10 mouse cellular contexts compared by ENCODE assay signal in the genomic region with DNA sequence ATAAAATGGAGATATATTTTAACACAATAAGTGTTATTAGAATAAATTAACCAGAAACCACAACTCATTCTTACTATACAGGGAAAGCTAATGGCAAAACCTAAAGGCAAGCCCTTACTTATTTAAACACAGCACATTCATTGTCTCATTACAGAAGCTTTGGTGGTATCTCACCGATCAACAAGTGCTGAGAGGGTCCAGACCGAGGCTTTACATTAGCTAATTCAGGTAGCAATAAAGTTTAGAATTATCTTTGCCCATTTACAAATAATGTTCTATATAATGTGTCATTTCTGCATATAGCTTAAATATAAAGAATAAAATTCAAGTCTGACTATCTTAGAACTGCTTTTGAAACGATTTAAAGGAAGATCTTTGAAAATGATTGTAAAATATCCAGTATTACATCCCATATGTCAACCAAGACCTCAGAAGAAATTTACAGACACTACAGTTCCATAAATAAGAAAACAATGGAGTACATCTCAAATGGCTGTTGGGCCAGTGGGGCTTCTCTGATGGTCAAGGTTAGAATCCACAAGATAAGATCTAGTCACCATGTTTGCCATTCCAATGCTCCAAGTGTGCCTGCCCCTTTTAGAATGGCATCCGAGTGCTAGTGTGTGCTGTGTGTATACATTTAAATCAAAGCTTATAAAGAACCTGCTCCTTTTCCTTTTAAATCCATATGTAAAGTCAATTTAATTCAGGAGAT. TPM values are rescaled to one million over a fixed set of nuclear protein-coding genes. Genes with fewer than 3 reads are reported as not detected.
A peak's percentile ranks its signal among the peaks of the same experiment; 100 is the strongest.
DNase-seq lines count a peak whose midpoint lies in the region; ATAC-seq and TF ChIP-seq lines count a peak whose summit lies in the region.
"Had no signal": no experiment of that assay in that cellular context is flagged by ENCODE, and none has a peak within 500 bp of the region (broad histone marks: within the 10 kb centered on the region; RNA-seq: fewer than 3 reads in every experiment).

No protein-coding gene starts in this region.

- H3K9ac ChIP-seq in stomach, embryonic 14.5 days (replicated peaks; ENCODE audit: low read depth, low read length): no peak overlapping the region
- H3K9ac ChIP-seq in stomach, postnatal 0 days (ENCODE audit: low read length): no peak overlapping the region
- H3K9ac ChIP-seq in midbrain, embryonic 11.5 days (ENCODE audit: low read length): peak overlapping the region; percentile 85

- peaks cover 6% of the 10 kb centered on the region; the same call in 1 of the 2 replicates for H3K4me1 ChIP-seq in stomach, embryonic 14.5 days (ENCODE audit: control insufficient read depth, insufficient read depth, low read length)
- no peaks in the 10 kb centered on the region for H3K4me1 ChIP-seq in stomach, postnatal 0 days (replicated peaks; ENCODE audit: control insufficient read depth, insufficient read depth)
- H3K4me1 ChIP-seq in midbrain, embryonic 11.5 days (ENCODE audit: control insufficient read depth, insufficient read depth, low read length): peaks cover 40% of the 10 kb centered on the region

- no peaks in the 10 kb centered on the region for H3K36me3 ChIP-seq in stomach, embryonic 14.5 days (ENCODE audit: control insufficient read depth, insufficient read depth, low read length)
- no peaks in the 10 kb centered on the region for H3K36me3 ChIP-seq in stomach, postnatal 0 days (ENCODE audit: control insufficient read depth, insufficient read depth, low read length)
- no peaks in the 10 kb centered on the region for H3K36me3 ChIP-seq in midbrain, embryonic 11.5 days (ENCODE audit: control insufficient read depth, insufficient read depth, low read length)

- no peak overlapping the region for H3K4me2 ChIP-seq in stomach, embryonic 14.5 days (replicated peaks; ENCODE audit: low read depth, low read length)
- H3K4me2 ChIP-seq in stomach, postnatal 0 days (replicated peaks; ENCODE audit: low read depth): no peak overlapping the region
- peak overlapping the region; percentile 64 for H3K4me2 ChIP-seq in midbrain, embryonic 11.5 days

- TF ChIP-seq CTCF in stomach, postnatal 0 days (IDR thresholded peaks at IDR 0.05; ENCODE audit: low read depth): no peak

- peaks cover 20% of the 10 kb centered on the region for H3K27me3 ChIP-seq in stomach, embryonic 14.5 days (ENCODE audit: control insufficient read depth, insufficient read depth, low read length)
- peaks cover 7% of the 10 kb centered on the region; the same call in 1 of the 2 replicates for H3K27me3 ChIP-seq in stomach, postnatal 0 days (ENCODE audit: control insufficient read depth, insufficient read depth, low read length)
- peaks cover 22% of the 10 kb centered on the region for H3K27me3 ChIP-seq in midbrain, embryonic 11.5 days (ENCODE audit: control insufficient read depth, insufficient read depth, low read length)

- H3K9me3 ChIP-seq in stomach, embryonic 14.5 days (ENCODE audit: control insufficient read depth, low read depth, low read length): no peaks in the 10 kb centered on the region
- no peaks in the 10 kb centered on the region for H3K9me3 ChIP-seq in stomach, postnatal 0 days (ENCODE audit: control insufficient read depth, low read length)
- no peaks in the 10 kb centered on the region for H3K9me3 ChIP-seq in midbrain, embryonic 11.5 days (ENCODE audit: control insufficient read depth, low read length)

- peak; percentile 28 to 60 for DNase-seq in cerebellum, postnatal 10 days
- no peak for DNase-seq in cerebellum, adult 9-11 months
- DNase-seq in stomach, postnatal 0 days (ENCODE audit: low spot score): no peak
- DNase-seq in midbrain, embryonic 11.5 days (ENCODE audit: low spot score, missing footprints): peak; percentile 90
- no peak for DNase-seq in adrenal gland, postnatal 25 days
- no peak for DNase-seq in ovary, adult 18-20 months (ENCODE audit: low spot score)
- DNase-seq in gastrocnemius, postnatal 25 days: no peak
- DNase-seq: thymus, adult 2 months had no signal

- TF ChIP-seq EP300 in stomach, postnatal 0 days (optimal IDR thresholded peaks at IDR 0.05): no peak

- H3K27ac ChIP-seq in stomach, embryonic 14.5 days (ENCODE audit: low read length): no peak overlapping the region
- H3K27ac ChIP-seq in stomach, postnatal 0 days (replicated peaks): no peak overlapping the region
- no peak overlapping the region for H3K27ac ChIP-seq in midbrain, embryonic 11.5 days (ENCODE audit: low read depth, low read length)

- 71% methylated on average over 4 of the region's 4 CpGs for WGBS in stomach, embryonic 14.5 days
- WGBS in stomach, postnatal 0 days: 82% methylated on average over 4 of the region's 4 CpGs
- WGBS in midbrain, embryonic 11.5 days: 32% methylated on average over 4 of the region's 4 CpGs

- H3K4me3 ChIP-seq in stomach, embryonic 14.5 days (ENCODE audit: low read depth, low read length): peak overlapping the region; percentile 11; the same call in 1 of the 2 replicates
- no peak overlapping the region for H3K4me3 ChIP-seq in stomach, postnatal 0 days (ENCODE audit: low read depth, low read length)
- H3K4me3 ChIP-seq in midbrain, embryonic 11.5 days (ENCODE audit: low read depth, low read length): peak overlapping the region; percentile 43

- ATAC-seq in stomach, embryonic 14.5 days (ENCODE audit: insufficient number of reproducible peaks, insufficient read depth, low FRiP score, low read depth): no peak
- ATAC-seq in stomach, postnatal 0 days (ENCODE audit: low FRiP score, low TSS enrichment): no peak
- no peak for ATAC-seq in midbrain, embryonic 11.5 days (ENCODE audit: low FRiP score)

RNA-seq across cellular contexts. Expression of a gene that starts 3.1 kb away (rescaled TPM):
- 14.8 and 16.5 TPM in 2 replicates for polyA plus RNA-seq in stomach, embryonic 14.5 days (2014; fragmentation: Nextera tagmentation; extraction: Ambion mirVana)
- polyA plus RNA-seq in stomach, postnatal 0 days (2015; fragmentation: Nextera tagmentation; extraction: Ambion mirVana): 2.9 and 3.7 TPM in 2 replicates
- 92.8 and 102 TPM in 2 replicates for polyA plus RNA-seq in midbrain, embryonic 11.5 days (2014; fragmentation: Nextera tagmentation; extraction: Ambion mirVana)
- total RNA-seq in adrenal gland, postnatal 25 days (2021): 1.6 and 1.9 TPM in 2 replicates
- 1 to 10 TPM in 1 of 2 experiments, under 1 TPM in 1; 0.72 to 1.8 TPM for total RNA-seq in gastrocnemius, postnatal 25 days (2021)
- total RNA-seq: megakaryocyte, adult 5-6 weeks had no signal
- polyA plus RNA-seq: thymus, adult 2 months had no signal

Comparison
In these comparisons a context has a peak if more than half of its experiments do, and no peak if none do; other contexts are left out.
1. DNase-seq: peak in cerebellum, postnatal 10 days (2 of 2) and midbrain, embryonic 11.5 days (single experiment); none in cerebellum, adult 9-11 months (single experiment), stomach, postnatal 0 days (single experiment), adrenal gland, postnatal 25 days (single experiment), ovary, adult 18-20 months (single experiment) and gastrocnemius, postnatal 25 days (single experiment).